Mouse (Mus musculus) adrenal gland, adult 18-20 months (tissue): ENCODE data around the gene Zfp983. TPM values are rescaled to one million over a fixed set of nuclear protein-coding genes. Genes with fewer than 3 reads are reported as not detected.

Experiments used
- total RNA-seq, 2 experiments: library from RNA; stranded (reverse); gene quantifications; 1 replicate in 1 of 2; 2 replicates in 1 of 2; pipeline ENCODE4 v1.2.3; 2021

Zfp983 gene
- total RNA-seq, 2 experiments from 2014 or later, result 5.6 to 5.7 TPM

Other genes starting within 250 kb of the Zfp983 start
- gene Zfp54, start 227.4 kb upstream of the Zfp983 start, total RNA-seq, result 1 to 10 TPM; 2.4 to 3.4 TPM
- 1 to 10 TPM; 6.1 to 7.9 TPM for gene Zfp51, start 200.2 kb upstream of the Zfp983 start, total RNA-seq
- gene Zfp53, start 161.6 kb upstream of the Zfp983 start, total RNA-seq, result 1 to 10 TPM; 3.1 to 4.7 TPM
- gene Zfp52, start 115.1 kb upstream of the Zfp983 start, total RNA-seq, result 10 to 100 TPM; 21.3 to 41.2 TPM
- 10 to 100 TPM in 1 of 2 experiments, 1 to 10 TPM in 1; 9.7 to 12.3 TPM for gene Zfp948, start 83.6 kb upstream of the Zfp983 start, total RNA-seq
- gene Gm10226, start 41.2 kb downstream of the Zfp983 start, total RNA-seq, result not detected
- gene Zfp760, start 57.1 kb downstream of the Zfp983 start, total RNA-seq, result 1 to 10 TPM; 4.7 to 5.0 TPM
- 1 to 10 TPM; 7.8 TPM for gene Zfp229, start 80.2 kb downstream of the Zfp983 start, total RNA-seq
- 1 to 10 TPM; 1.2 to 1.5 TPM for gene Zfp820, start 195.1 kb downstream of the Zfp983 start, total RNA-seq